ENCODE assay signal across 8 mouse cellular contexts in the genomic region with DNA sequence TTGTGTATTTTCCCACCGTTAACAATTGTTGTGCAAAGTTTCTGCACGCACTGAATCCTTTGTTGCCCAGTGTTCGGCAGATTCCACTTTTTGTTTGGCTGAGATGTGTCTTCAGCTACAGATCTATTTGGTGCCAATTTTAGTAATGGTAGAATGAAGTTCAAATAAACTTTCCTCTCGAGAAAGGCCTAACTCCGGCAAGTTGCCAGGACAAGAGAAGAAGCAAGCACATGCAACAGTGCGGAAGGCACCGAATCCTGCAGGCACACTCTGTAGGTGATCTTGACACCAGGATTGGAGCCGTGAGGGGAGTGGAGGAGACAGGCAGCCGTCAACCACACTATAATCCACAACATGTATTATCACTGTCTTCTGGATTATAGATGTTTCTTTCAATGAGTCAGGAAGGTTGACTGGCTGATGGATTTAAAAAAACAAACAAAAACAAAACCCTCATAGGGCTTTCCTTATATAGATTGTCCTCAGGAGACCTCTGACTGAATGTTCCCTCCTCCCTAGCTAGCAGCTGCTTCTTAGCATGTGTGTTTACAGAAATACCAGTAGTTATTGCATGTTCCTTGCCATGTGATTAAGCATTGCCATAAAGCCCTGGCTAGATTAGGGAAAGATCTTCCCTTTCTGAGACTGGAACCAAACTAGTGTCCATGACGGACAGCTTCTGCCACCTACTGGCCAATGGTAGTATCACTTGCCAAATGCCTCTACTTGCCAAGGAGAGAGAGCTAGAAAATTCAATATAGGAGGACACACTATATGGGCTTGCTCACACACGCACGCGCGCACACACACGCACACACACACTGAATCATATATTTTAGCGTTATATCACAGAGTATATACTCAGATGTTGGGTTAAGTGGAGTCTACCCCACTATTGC. TPM values are rescaled to one million over a fixed set of nuclear protein-coding genes. Genes with fewer than 3 reads are reported as not detected.
DNase-seq lines count a peak whose midpoint lies in the region; ATAC-seq lines count a peak whose summit lies in the region.

No protein-coding gene starts in this region.

- peaks cover 21% of the 10 kb centered on the region for H3K4me1 ChIP-seq in limb, embryonic 10.5 days

- ATAC-seq in monocyte, adult 5-6 weeks (replicated peaks; ENCODE audit: insufficient number of reproducible peaks, low FRiP score, low TSS enrichment, poor library complexity, severe bottlenecking), result peak; percentile 77

- no peaks in the 10 kb centered on the region for H3K9me3 ChIP-seq in limb, embryonic 10.5 days (replicated peaks)

- peak; percentile 49 for DNase-seq in 3134 (ENCODE audit: extremely low read depth, insufficient read length, low spot score)
- DNase-seq in adrenal gland, adult (ENCODE audit: inconsistent age in 2 of 2, low spot score in 1 of 2), result peak; percentile 78 to 94
- peak; percentile 94 for DNase-seq in embryo, embryonic 10.5 days (ENCODE audit: low spot score)
- peak; percentile 48 for DNase-seq in gastrocnemius, postnatal 25 days
- peak; percentile 57 to 83 for DNase-seq in kidney, adult 8-10 months
- DNase-seq in limb, embryonic 10.5 days (ENCODE audit: low spot score), result peak; percentile 85
- DNase-seq in spleen, postnatal 14 days (ENCODE audit: low spot score in 2 of 2), result peak; percentile 46 to 62

- no peaks in the 10 kb centered on the region for H3K36me3 ChIP-seq in limb, embryonic 10.5 days

- no peaks in the 10 kb centered on the region for H3K27me3 ChIP-seq in limb, embryonic 10.5 days (ENCODE audit: low read depth, poor library complexity, severe bottlenecking)

- no peak overlapping the region for H3K27ac ChIP-seq in limb, embryonic 10.5 days

- no peak overlapping the region for H3K4me3 ChIP-seq in limb, embryonic 10.5 days

- 56% methylated on average over 16 of the region's 16 CpGs for WGBS in limb, embryonic 10.5 days

RNA-seq across cellular contexts. Expression of a gene that starts 18.0 kb away (rescaled TPM):
- not detected for total RNA-seq in gastrocnemius, postnatal 25 days (2021)
- not detected in 2 replicates for polyA plus RNA-seq in limb, embryonic 10.5 days (2016; fragmentation: Nextera tagmentation; extraction: Ambion mirVana)
- total RNA-seq in monocyte, adult 5-6 weeks (2017), result not detected in 3 replicates
